Mouse (Mus musculus) kidney, postnatal 25 days (tissue): Measurements from ENCODE around the gene Dcst2.

Experiments
- DNase-seq, 2 experiments: peaks; one replicate each; pipeline ENCODE4 v3.0.0; 2021; ENCODE audit warnings: mixed read lengths in 2 of 2

The Dcst2 gene

DNA sequence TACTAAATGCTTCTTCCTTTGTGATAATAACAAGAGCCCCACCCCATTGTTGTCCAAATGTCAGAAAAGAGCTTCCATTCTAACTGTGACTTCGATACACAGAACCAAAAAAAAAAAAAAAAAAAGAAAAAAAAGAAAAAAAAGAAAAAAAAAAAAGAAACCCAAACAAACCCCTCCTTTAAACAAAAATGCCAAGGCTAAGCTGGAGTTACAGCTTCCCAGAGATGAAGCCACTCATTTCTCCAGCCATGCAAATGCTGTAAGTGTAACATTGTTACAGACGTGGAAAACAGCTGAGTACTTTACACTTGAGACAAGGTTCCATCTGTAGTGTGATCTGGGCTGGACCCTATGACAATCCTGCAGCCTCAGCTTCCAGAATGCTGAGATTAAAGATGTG is 55.4 kb downstream of the Dcst2 start:
- DNase-seq, result no peak

GRCm38 (mm10) chr3:89417840-89418169 is 56.0 kb downstream of the Dcst2 start:
- DNase-seq, result no peak

DNA sequence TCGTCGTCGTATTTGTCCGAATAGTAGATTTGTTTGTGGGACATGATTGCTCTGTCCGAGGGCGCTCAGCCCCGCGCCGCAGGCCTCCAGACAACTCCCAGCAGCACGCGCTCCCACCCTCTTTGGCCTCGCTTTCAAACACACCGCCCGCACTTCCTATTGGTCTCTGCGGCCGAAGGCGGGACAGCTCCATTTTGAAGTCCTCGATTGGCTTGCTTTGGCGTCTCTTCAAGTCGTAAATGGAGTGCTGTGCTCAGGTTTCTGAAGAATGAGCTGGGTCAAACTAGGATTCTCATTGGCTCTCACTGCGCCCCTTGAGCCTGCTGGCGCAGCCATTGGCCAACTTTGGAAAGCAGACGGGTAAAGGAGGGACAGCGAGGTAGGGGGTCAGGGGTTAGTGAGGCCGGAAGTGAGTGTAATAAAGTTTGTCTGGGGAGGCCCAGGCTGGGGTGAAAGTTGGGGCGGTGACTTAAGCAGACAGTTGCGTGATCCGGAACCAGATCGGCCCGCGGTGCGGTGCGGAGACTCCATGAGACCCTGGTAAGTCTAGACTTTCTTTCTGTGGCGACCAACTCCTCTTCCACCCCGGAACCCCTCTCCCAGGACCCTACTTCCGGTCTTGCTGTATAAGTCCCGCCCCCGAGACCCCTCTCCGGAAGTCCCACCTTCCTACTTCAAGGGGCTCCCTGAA is 56.5 kb downstream of the Dcst2 start, which contains the start of the genes Cks1b and Shc1:
Gene Cks1b (minus strand): TSS at position 214 of the 691 bp plus-strand sequence.
Gene Shc1 (plus strand): TSS at position 274 of the 691 bp plus-strand sequence.
- DNase-seq, result peak; percentile 95 to 99

- DNase-seq, result peak; percentile 90 to 92
Observed at GRCm38 (mm10) chr3:89418861-89419250, 57.1 kb downstream of the Dcst2 start.

DNA sequence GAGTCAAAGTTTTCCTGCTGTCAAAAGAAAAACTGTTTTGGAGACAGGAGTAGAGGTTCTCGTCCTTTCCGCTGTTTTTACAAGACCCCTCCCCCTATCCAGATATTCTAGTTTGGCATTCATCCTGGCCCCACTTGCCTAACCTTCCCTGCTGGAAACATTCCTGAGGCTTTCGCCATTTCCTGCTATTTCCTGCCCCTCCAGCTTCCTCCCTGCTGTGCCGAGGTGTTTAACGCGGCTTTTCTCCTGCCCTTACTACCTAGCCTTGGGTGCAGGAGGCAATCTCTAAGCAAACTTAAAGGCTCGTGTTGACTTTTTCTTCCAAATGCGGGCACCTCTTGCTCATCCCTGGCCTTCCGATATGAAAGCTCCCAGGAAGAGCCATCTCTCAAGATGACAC is 57.8 kb downstream of the Dcst2 start:
- DNase-seq, result peak; percentile 73 to 78

- no peak for DNase-seq
Observed at GRCm38 (mm10) chr3:89419981-89420380, 58.2 kb downstream of the Dcst2 start.

DNA sequence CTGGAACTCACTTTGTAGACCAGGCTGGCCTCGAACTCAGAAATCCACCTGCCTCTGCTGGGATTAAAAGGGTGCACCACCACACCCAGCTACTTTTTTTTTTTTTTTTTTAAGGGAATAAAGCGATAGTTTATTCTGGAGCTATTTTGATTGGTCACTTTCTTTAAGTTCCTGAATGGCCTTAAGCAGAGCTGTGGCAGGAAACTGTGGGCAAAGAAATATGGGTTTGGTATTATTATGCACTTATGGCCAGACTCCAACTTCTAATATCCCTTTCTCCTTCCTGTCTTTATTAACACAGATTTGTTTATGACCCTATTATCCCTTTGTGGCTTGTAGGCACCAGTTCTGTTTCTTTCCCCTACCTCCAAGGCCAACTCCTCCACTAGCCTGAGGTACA is 58.6 kb downstream of the Dcst2 start:
- DNase-seq, result no peak

- peak; percentile 79 to 90 for DNase-seq
Observed at GRCm38 (mm10) chr3:89421002-89421774, 59.4 kb downstream of the Dcst2 start.

DNA sequence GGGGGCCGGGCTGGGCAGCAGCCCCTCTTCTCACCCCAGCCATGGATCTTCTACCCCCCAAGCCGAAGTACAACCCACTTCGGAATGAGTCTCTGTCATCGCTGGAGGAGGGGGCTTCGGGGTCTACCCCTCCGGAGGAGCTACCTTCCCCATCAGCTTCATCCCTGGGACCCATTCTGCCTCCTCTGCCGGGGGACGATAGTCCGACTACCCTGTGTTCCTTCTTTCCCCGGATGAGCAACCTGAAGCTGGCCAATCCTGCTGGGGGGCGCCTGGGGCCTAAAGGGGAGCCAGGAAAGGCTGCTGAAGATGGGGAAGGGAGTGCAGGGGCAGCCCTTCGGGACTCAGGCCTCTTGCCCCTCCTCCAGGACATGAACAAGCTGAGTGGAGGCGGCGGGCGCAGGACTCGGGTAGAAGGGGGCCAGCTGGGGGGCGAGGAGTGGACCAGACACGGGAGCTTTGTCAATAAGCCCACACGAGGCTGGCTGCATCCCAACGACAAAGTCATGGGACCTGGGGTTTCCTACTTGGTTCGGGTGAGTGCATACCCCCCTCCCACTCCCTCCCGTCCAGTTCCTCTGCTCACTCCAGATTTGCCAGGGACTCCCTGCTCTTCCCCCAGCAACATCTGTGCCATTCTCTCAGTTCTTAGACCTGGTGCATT is 60.2 kb downstream of the Dcst2 start:
- peak; percentile 31 to 59 for DNase-seq

DNA sequence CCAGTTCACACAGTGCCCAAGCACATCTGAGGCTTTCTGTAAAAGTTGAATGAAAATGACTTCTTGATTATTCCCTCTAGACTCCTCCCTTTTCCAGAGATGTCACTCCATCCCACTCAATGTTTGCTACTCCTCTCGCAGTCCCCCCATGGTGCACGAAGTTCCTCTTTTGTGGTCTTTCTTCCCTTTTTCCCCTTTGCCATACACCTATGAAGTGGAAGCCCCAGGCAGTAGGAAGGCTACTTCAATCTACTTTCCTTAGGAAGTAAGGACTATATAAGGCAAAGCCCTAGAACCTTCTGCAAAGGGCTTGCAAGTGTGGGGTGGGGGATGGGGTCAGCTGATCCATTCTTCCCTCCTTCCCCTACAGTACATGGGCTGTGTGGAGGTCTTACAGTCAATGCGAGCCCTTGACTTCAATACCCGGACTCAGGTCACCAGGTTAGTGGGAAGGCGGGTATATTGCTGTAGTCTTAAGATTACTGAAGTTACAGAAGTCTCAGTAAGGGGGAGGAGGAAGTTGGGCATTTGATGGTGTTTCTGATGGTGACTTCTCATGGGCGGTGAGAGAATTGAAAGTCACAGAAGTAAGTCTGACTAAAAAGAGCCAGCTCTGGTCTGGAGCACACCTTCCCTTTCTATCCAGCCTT is 60.9 kb downstream of the Dcst2 start:
- no peak for DNase-seq

DNA sequence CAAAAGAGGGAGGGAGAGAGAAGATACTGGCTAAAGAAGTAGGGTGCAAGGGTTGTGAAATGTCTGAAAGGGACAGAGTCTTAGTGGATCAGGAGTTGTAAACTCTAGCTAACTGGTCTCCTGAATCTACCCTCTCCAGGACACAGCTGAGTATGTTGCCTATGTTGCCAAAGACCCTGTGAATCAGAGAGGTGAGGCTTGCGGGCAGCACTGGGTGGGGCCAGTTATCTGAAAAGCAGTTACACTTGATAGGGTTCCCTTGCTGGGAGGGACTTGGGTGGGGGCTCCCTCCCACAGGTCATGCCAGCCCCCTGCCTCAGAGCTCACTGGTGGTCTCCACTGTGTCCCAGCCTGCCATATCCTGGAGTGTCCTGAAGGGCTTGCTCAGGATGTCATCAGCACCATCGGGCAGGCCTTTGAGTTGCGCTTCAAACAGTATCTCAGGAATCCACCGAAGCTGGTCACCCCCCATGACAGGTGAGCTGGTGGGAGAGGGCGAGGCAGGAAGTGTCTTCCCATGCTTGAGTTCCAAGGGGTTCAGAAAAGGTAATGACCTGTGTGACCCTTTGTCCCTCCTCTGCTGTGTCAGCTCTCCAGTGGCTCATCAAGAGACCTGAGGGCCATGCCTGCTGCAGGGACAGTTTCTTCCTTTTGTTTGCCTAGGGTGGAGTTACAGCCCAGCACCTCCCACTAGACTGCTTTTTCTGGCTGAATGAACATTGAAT is 62.8 kb downstream of the Dcst2 start:
- DNase-seq, result no peak

DNA sequence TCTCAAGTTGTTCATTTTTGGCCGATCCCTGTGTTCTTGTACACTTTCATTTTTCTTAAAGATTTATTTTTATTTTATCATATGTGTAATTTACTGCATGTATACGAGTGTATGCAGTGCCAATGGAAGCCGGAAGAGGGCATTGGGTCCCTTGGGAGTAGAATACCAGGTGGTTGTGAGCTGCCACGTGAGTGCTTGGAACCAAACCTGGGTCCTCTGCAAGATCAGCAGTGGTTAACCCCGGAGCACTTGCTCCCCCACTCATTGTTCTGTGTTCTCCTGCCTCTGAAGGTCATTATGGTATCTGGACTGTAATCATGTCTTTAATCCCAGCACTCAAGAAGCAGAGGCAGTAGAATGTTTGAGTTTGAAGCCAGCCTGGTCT is 63.4 kb downstream of the Dcst2 start:
- no peak for DNase-seq

DNA sequence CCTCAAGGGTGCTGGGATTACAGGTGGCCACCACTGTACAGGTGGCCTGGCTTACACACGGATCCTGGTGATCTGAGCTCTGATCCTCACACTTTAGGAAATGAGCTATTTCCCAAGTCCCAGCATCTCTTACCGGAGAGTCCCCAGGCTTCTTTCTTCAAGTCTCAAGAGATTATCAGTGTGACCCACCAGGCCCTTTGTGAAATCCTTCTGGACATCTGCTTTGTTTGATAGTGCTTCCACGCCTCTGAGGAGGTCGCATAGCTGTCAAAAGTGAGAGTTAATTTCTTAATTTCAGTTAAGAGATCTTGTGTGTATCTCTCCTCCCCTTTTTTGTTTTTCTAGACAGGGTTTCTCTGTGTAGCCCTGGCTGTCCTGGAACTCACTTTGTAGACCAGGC is 64.1 kb downstream of the Dcst2 start:
- no peak for DNase-seq
